Mouse (Mus musculus) lung, postnatal 0 days (tissue): ENCODE measurements around the gene Tmed1. TPM values are rescaled to one million over a fixed set of nuclear protein-coding genes. Genes with fewer than 3 reads are reported as not detected.
"Not testable (repeated sequence)": the region's sequence is repeated elsewhere in the genome, so short reads cannot be mapped to it uniquely, and the experiment has no call there.

ENCODE experiments used
- ATAC-seq: fragments of 200-750 bp; cut with Nextera tagmentation; 2 replicates; pipeline ENCODE4 v1.8.0; 2017; ENCODE audit warnings: moderate library complexity
- DNase-seq: peaks from one replicate; pipeline ENCODE4 v3.0.0-alpha.2; 2016; ENCODE audit warnings: low spot score
- H3K27ac ChIP-seq: fragments of 300-500 bp; sonication (generic); 2 replicates; pipeline ENCODE4 v1.5.1; 2014; ENCODE audit warnings: antibody characterized with exemption, mild to moderate bottlenecking, low read length, mixed read lengths
- H3K27me3 ChIP-seq: fragments of 300-500 bp; sonication (generic); replicated peaks from 2 replicates; pipeline ENCODE4 v1.6.1; 2014; ENCODE audit warnings: low read length, mixed read lengths; ENCODE audit not compliant: insufficient read depth
- H3K36me3 ChIP-seq: fragments of 300-500 bp; sonication (generic); 2 replicates; pipeline ENCODE4 v1.6.1; 2014; ENCODE audit warnings: low read length, mixed read lengths; ENCODE audit not compliant: insufficient read depth
- H3K4me1 ChIP-seq: fragments of 300-500 bp; sonication (generic); 2 replicates; pipeline ENCODE4 v1.6.1; 2014; ENCODE audit warnings: antibody characterized with exemption, low read depth, low read length, mixed read lengths; ENCODE audit not compliant: insufficient read depth
- H3K4me2 ChIP-seq: fragments of 300-500 bp; sonication (generic); replicated peaks from 2 replicates; pipeline ENCODE4 v1.6.1; 2014; ENCODE audit warnings: low read depth, mild to moderate bottlenecking, low read length, moderate library complexity, mixed read lengths
- H3K4me3 ChIP-seq: fragments of 300-500 bp; sonication (generic); 2 replicates; pipeline ENCODE4 v1.5.1; 2014; ENCODE audit warnings: low read depth, low read length
- H3K9ac ChIP-seq: fragments of 300-500 bp; sonication (generic); replicated peaks from 2 replicates; pipeline ENCODE4 v1.6.1; 2014; ENCODE audit warnings: low read depth, mild to moderate bottlenecking
- H3K9me3 ChIP-seq: fragments of 300-500 bp; sonication (generic); 2 replicates; pipeline ENCODE4 v1.6.1; 2016; ENCODE audit warnings: low read length, mixed read lengths
- CTCF ChIP-seq: IDR thresholded peaks from 2 replicates; pipeline ENCODE4 v1.5.1; 2016; ENCODE audit warnings: antibody characterized with exemption, mild to moderate bottlenecking
- EP300 ChIP-seq: IDR thresholded peaks from 2 replicates; pipeline ENCODE4 v1.6.1; 2016; ENCODE audit warnings: antibody characterized with exemption, mild to moderate bottlenecking, control low read depth
- WGBS: fragments of 180-500 bp; shearing (Covaris S2); extraction: QIAGEN DNeasy Blood & Tissue Kit; methylation state at CpG from one replicate; pipeline ENCODE4 v1.1.7; 2014; 5-methylcytosine and 5-hydroxymethylcytosine counted together
- polyA plus RNA-seq: library from polyadenylated mRNA; unstranded; fragments of >200 nt; fragmentation: Nextera tagmentation; extraction: Ambion mirVana; gene quantifications from 2 replicates; pipeline ENCODE4 v1.2.1, GENCODE M21; 2015

Tmed1 gene
- polyA plus RNA-seq, 1 experiment from 2014 or later: 71.3 TPM

DNA sequence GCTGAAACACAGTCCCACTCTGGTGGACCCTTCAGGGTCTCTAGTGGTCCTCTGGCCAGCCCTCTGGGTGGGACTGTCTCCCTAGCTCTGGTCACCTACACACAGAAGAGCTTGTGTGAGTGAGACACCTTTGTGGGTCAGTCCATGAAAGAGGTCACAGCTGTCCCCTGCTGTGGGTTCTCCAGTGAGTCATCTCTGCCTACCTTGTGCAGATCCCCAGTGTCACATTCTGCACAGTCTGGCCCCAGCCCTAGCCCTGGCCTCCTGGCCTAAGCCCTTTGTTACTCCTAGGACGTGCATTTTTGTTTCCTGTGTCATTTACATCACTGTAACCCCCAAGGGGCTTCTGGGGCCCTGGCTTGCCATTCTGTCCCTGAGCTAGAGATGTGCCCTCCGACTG is 16.1 kb downstream of the Tmed1 start:
- WGBS: 63% methylated on average over 2 of the region's 2 CpGs
- H3K9ac ChIP-seq: no peak overlapping the region

DNA sequence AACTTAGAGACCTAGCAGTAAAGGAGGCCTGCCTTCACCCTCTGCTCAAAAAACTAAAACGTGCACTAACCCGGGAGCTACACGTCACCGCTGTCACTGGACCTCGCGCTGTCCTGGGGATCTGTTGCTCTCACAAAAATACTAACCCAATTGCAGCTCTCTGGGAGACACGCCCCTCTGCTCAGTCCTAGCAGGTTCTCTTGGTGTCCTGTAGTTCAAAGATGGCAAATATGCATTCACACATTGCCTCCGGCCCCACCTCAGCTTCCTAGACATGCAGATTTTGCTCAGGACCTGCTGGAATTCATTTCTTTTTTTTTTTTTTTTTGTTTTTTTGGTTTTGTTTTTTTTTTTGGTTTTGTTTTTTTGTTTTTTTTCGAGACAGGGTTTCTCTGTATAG is 19.4 kb downstream of the Tmed1 start:
- no peak for TF ChIP-seq CTCF
- TF ChIP-seq EP300: no peak
- no peak overlapping the region for H3K4me2 ChIP-seq
- H3K4me3 ChIP-seq: no peak overlapping the region
- DNase-seq (no peak), ATAC-seq (no peak)
- H3K4me1 ChIP-seq: no peaks in the 10 kb centered on the region
- H3K36me3 ChIP-seq: peaks cover 26% of the 10 kb centered on the region
- no peak overlapping the region for H3K9ac ChIP-seq
- H3K27ac ChIP-seq: no peak overlapping the region
- no peaks in the 10 kb centered on the region for H3K9me3 ChIP-seq
- WGBS: 92% methylated on average over 9 of the region's 9 CpGs
- H3K27me3 ChIP-seq: no peaks in the 10 kb centered on the region

More for the DNA sequence above, 16.1 kb downstream of the Tmed1 start:
- no peak overlapping the region for H3K4me2 ChIP-seq
- H3K4me3 ChIP-seq: no peak overlapping the region
- DNase-seq (no peak), ATAC-seq (no peak)
- TF ChIP-seq CTCF (no peak), EP300 (no peak)
- H3K9me3 ChIP-seq: no peaks in the 10 kb centered on the region
- H3K4me1 ChIP-seq: no peaks in the 10 kb centered on the region
- no peaks in the 10 kb centered on the region for H3K27me3 ChIP-seq
- no peak overlapping the region for H3K27ac ChIP-seq
- H3K36me3 ChIP-seq: peaks cover 14% of the 10 kb centered on the region; the same call in 1 of the 2 replicates

DNA sequence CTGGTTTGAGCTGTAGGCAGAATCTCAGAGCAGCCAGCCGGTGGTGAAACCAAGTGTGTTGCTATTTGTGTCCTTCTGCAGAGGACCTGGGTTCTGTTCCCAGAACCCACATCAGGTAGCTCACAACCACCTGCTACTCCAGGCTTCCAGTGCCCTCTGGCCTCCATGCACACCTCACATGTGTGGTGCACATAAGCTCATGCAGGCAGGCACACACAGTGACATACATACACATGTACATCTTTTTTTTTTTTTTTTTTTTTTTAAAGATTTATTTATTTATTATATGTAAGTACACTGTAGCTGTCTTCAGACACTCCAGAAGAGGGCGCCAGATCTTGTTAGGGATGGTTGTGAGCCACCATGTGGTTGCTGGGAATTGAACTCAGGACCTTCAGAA is 21.8 kb downstream of the Tmed1 start:
- WGBS: 96% methylated on average over 1 of the region's 2 CpGs
- H3K4me2 ChIP-seq, H3K9me3 ChIP-seq, H3K9ac ChIP-seq, H3K27ac ChIP-seq, H3K4me1 ChIP-seq, H3K27me3 ChIP-seq, H3K4me3 ChIP-seq, ATAC-seq, DNase-seq: not testable (repeated sequence)
- peaks cover 43% of the 10 kb centered on the region for H3K36me3 ChIP-seq

DNA sequence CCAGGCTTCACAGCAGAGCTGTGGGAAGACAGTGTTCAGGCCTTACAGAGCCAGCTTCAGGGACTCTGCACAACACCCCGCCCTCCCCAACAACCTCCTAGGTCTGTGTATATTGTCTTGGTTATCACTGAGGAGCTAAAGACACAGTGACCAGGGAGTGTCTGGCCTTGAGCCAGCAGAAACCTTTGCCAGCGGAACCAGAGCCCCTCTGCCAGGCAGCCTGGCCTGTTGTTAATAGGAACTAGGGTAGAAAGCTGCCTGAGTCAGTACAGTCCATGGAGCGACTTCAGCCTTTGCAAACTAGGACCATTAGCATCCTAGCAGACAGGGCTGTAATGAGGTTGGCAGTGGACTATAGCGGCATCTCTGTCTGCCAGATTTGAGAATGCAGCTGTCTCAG is 26.0 kb downstream of the Tmed1 start:
- Histone ChIP-seq H3K4me2 (no peak overlapping the region), H3K4me1 (no peaks in the 10 kb centered on the region), H3K27ac (no peak overlapping the region), H3K9me3 (no peaks in the 10 kb centered on the region), H3K4me3 (no peak overlapping the region), H3K9ac (no peak overlapping the region), H3K27me3 (no peaks in the 10 kb centered on the region), H3K36me3 (peaks cover 42% of the 10 kb centered on the region)
- no peak for TF ChIP-seq EP300
- no peak for TF ChIP-seq CTCF
- 89% methylated on average over 4 of the region's 4 CpGs for WGBS
- DNase-seq (no peak), ATAC-seq (no peak)

DNA sequence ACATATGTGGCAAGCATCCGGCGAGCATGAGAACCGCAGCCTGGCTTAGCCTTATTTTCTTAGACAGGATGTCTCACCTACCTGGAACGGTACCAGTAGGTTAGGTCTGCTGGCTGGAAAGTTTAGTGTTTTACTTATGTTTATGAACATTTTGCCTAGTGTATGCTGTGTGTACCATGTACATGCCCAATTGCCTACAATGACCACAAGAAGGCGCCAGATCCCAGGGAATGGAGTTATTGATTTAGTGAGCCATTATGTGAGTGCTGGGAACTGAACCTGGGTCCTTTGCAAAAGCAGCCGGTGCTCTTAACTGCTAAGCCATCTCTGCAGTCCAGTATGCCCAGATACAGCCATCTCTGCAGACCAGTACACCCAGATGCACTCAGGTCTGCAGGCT is 32.3 kb downstream of the Tmed1 start:
- no peak for DNase-seq
- Histone ChIP-seq H3K27me3 (no peaks in the 10 kb centered on the region), H3K27ac (no peak overlapping the region), H3K9me3 (no peaks in the 10 kb centered on the region), H3K4me2 (no peak overlapping the region), H3K36me3 (peaks cover 60% of the 10 kb centered on the region), H3K4me3 (no peak overlapping the region), H3K4me1 (no peaks in the 10 kb centered on the region), H3K9ac (no peak overlapping the region)
- ATAC-seq: no peak
- TF ChIP-seq CTCF (peak; percentile 48), EP300 (no peak)
- 97% methylated on average over 6 of the region's 6 CpGs for WGBS

DNA sequence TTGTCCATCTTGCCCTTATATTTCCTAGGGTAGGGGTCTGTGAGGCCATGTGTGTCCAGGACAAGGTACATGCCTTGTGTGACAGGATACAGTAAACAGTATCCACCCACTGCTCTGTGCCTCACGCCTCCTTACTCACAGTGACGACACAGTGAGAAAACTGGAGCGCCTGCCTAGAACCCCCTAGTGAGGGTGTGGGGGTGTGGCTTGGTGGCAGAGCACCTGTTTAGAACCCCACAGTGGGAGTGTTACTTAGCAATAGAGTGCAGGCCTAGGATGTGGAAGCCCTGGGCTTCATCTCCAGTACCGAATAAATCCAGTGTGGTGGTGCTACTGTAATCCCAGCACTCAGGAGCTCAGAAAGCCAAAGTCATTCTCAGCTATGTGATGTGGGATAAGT is 37.1 kb downstream of the Tmed1 start:
- Histone ChIP-seq H3K36me3 (peaks cover 62% of the 10 kb centered on the region), H3K9ac (no peak overlapping the region), H3K4me2 (no peak overlapping the region), H3K27ac (no peak overlapping the region), H3K4me1 (no peaks in the 10 kb centered on the region), H3K9me3 (no peaks in the 10 kb centered on the region), H3K4me3 (no peak overlapping the region), H3K27me3 (no peaks in the 10 kb centered on the region)
- DNase-seq (no peak), ATAC-seq (no peak)
- no peak for TF ChIP-seq CTCF
- TF ChIP-seq EP300: no peak
- 78% methylated on average over 4 of the region's 4 CpGs for WGBS
